Comparison of ENCODE assay signal across 8 mouse cellular contexts in genomic region chr3:67462578-67462977, GRCm38 (mm10). TPM values are rescaled to one million over a fixed set of nuclear protein-coding genes. Genes with fewer than 3 reads are reported as not detected.
A peak's percentile ranks its signal among the peaks of the same experiment; 100 is the strongest.
DNase-seq lines count a peak whose midpoint lies in the region; ATAC-seq and TF ChIP-seq lines count a peak whose summit lies in the region.

No protein-coding gene starts in this region.

- no peaks in the 10 kb centered on the region for H3K27me3 ChIP-seq in kidney, embryonic 16.5 days (ENCODE audit: insufficient read depth, low read length)
- H3K27me3 ChIP-seq in kidney, adult 2 months (replicated peaks; ENCODE audit: control insufficient read depth, insufficient read depth, low read length), result no peaks in the 10 kb centered on the region
- H3K27me3 ChIP-seq in hindbrain, postnatal 0 days (ENCODE audit: insufficient read depth, low read length), result no peaks in the 10 kb centered on the region
- no peaks in the 10 kb centered on the region for H3K27me3 ChIP-seq in midbrain, postnatal 0 days (ENCODE audit: insufficient read depth, low read length)

- no peak for ATAC-seq in kidney, embryonic 16.5 days (ENCODE audit: low FRiP score, low TSS enrichment)
- peak; percentile 27; the same call in 1 of the 2 replicates for ATAC-seq in hindbrain, postnatal 0 days
- no peak for ATAC-seq in midbrain, postnatal 0 days (ENCODE audit: low FRiP score)

- peak overlapping the region; percentile 85; the same call in 1 of the 2 replicates for H3K27ac ChIP-seq in kidney, embryonic 16.5 days (ENCODE audit: low read length)
- no peak overlapping the region for H3K27ac ChIP-seq in kidney, adult 2 months (ENCODE audit: insufficient read depth, low read depth, low read length)
- peak overlapping the region; percentile 81 for H3K27ac ChIP-seq in hindbrain, postnatal 0 days
- H3K27ac ChIP-seq in midbrain, postnatal 0 days (ENCODE audit: low read depth, low read length), result peak overlapping the region; percentile 63

- no peak for TF ChIP-seq CTCF in kidney, adult 2 months (conservative IDR thresholded peaks at IDR 0.05; ENCODE audit: insufficient read depth, insufficient read length, low read depth, low read length)
- no peak for TF ChIP-seq CTCF in hindbrain, postnatal 0 days (IDR thresholded peaks at IDR 0.05; ENCODE audit: low read depth)
- TF ChIP-seq CTCF in midbrain, postnatal 0 days (IDR thresholded peaks at IDR 0.05), result no peak

- peaks cover 23% of the 10 kb centered on the region; the same call in 1 of the 2 replicates for H3K36me3 ChIP-seq in kidney, embryonic 16.5 days (ENCODE audit: insufficient read depth, low read length)
- H3K36me3 ChIP-seq in kidney, adult 2 months (ENCODE audit: control insufficient read depth, insufficient read depth, low read length), result peaks cover 3% of the 10 kb centered on the region; the same call in 1 of the 2 replicates
- H3K36me3 ChIP-seq in hindbrain, postnatal 0 days (ENCODE audit: insufficient read depth, low read length), result peaks cover 13% of the 10 kb centered on the region
- H3K36me3 ChIP-seq in midbrain, postnatal 0 days (ENCODE audit: insufficient read depth, low read length), result peaks cover 12% of the 10 kb centered on the region

- peak overlapping the region; percentile 80 for H3K9ac ChIP-seq in kidney, embryonic 16.5 days (replicated peaks; ENCODE audit: low read length)
- H3K9ac ChIP-seq in hindbrain, postnatal 0 days (replicated peaks; ENCODE audit: low read length), result peak overlapping the region; percentile 67
- 0 out of 2 replicates have a peak overlapping the region, but pooled peaks have one; percentile 19 for H3K9ac ChIP-seq in midbrain, postnatal 0 days (replicated peaks; ENCODE audit: low read length, poor library complexity, severe bottlenecking)

- peak overlapping the region; percentile 77 for H3K4me2 ChIP-seq in kidney, embryonic 16.5 days (replicated peaks; ENCODE audit: low read depth, low read length)
- H3K4me2 ChIP-seq in hindbrain, postnatal 0 days (ENCODE audit: low read depth, low read length), result peak overlapping the region; percentile 82
- H3K4me2 ChIP-seq in midbrain, postnatal 0 days (ENCODE audit: low read depth, low read length, poor library complexity, severe bottlenecking), result peak overlapping the region; percentile 67

- WGBS in kidney, embryonic 16.5 days, result 34% methylated on average over 10 of the region's 10 CpGs
- 38% methylated on average over 10 of the region's 10 CpGs for WGBS in kidney, adult 2 months
- WGBS in hindbrain, postnatal 0 days, result 25% methylated on average over 10 of the region's 10 CpGs
- WGBS in midbrain, postnatal 0 days, result 45% methylated on average over 10 of the region's 10 CpGs

- peaks cover 8% of the 10 kb centered on the region for H3K4me1 ChIP-seq in kidney, embryonic 16.5 days (ENCODE audit: insufficient read depth, low read length)
- no peaks in the 10 kb centered on the region for H3K4me1 ChIP-seq in kidney, adult 2 months (ENCODE audit: control insufficient read depth, insufficient read depth, low read length)
- no peaks in the 10 kb centered on the region; the same call in 1 of the 2 replicates for H3K4me1 ChIP-seq in hindbrain, postnatal 0 days (ENCODE audit: insufficient read depth, low read length)
- no peaks in the 10 kb centered on the region for H3K4me1 ChIP-seq in midbrain, postnatal 0 days (ENCODE audit: insufficient read depth, low read length)

- H3K4me3 ChIP-seq in kidney, embryonic 16.5 days (ENCODE audit: low read length), result peak overlapping the region; percentile 73
- H3K4me3 ChIP-seq in kidney, adult 2 months (ENCODE audit: insufficient read depth, low read depth, low read length), result no peak overlapping the region; the same call in 1 of the 2 replicates
- H3K4me3 ChIP-seq in hindbrain, postnatal 0 days (ENCODE audit: low read length), result peak overlapping the region; percentile 69
- H3K4me3 ChIP-seq in midbrain, postnatal 0 days (ENCODE audit: low read depth, low read length), result peak overlapping the region; percentile 59

- no peak for TF ChIP-seq POLR2A in kidney, adult 2 months (IDR thresholded peaks at IDR 0.05; ENCODE audit: low read depth, low read length)

- no peak for DNase-seq in kidney, adult 2 months
- peak; percentile 9 for DNase-seq in embryo, embryonic 11 days
- peak; percentile 57 for DNase-seq in hindbrain, postnatal 0 days (ENCODE audit: low spot score)
- peak; percentile 57 for DNase-seq in midbrain, postnatal 0 days (ENCODE audit: low spot score)
- DNase-seq in thymus, postnatal 0 days (ENCODE audit: low spot score), result no peak
- DNase-seq in right cerebral cortex, postnatal 25 days, result no peak
- no peak for DNase-seq in natural killer cell, adult 2 months (ENCODE audit: low spot score in 2 of 2)

- H3K9me3 ChIP-seq in kidney, embryonic 16.5 days (ENCODE audit: low read length), result no peaks in the 10 kb centered on the region
- H3K9me3 ChIP-seq in hindbrain, postnatal 0 days (ENCODE audit: low read length), result no peaks in the 10 kb centered on the region
- H3K9me3 ChIP-seq in midbrain, postnatal 0 days (ENCODE audit: low read length), result no peaks in the 10 kb centered on the region

RNA-seq across cellular contexts. Expression of gene Lxn, which starts 1.1 kb away (rescaled TPM):
- 67.2 and 69.6 TPM in 2 replicates for polyA plus RNA-seq in kidney, embryonic 16.5 days (2015; fragmentation: Nextera tagmentation; extraction: Ambion mirVana)
- polyA plus RNA-seq in kidney, adult 2 months (2012; rRNA removed), result 25.7 and 34.1 TPM in 2 replicates
- 71.7 and 78.3 TPM in 2 replicates for total RNA-seq in hindbrain, postnatal 0 days (2014; rRNA removed)
- 201 and 213 TPM in 2 replicates for polyA plus RNA-seq in hindbrain, postnatal 0 days (2015; fragmentation: Nextera tagmentation; extraction: Ambion mirVana)
- 74.9 and 84.5 TPM in 2 replicates for total RNA-seq in midbrain, postnatal 0 days (2014; rRNA removed)
- 189 and 212 TPM in 2 replicates for polyA plus RNA-seq in midbrain, postnatal 0 days (2015; fragmentation: Nextera tagmentation; extraction: Ambion mirVana)
- 56.5 and 66.1 TPM in 2 replicates for polyA plus RNA-seq in thymus, postnatal 0 days (2015; fragmentation: Nextera tagmentation; extraction: Ambion mirVana)

RNA-seq across cellular contexts. Expression of gene Gfm1, which starts 32.7 kb away (rescaled TPM):
- polyA plus RNA-seq in kidney, embryonic 16.5 days (2015; fragmentation: Nextera tagmentation; extraction: Ambion mirVana), result 63.5 and 66.3 TPM in 2 replicates
- polyA plus RNA-seq in kidney, adult 2 months (2012; rRNA removed), result 37.7 and 55.0 TPM in 2 replicates
- total RNA-seq in hindbrain, postnatal 0 days (2014; rRNA removed), result 27.8 and 30.5 TPM in 2 replicates
- polyA plus RNA-seq in hindbrain, postnatal 0 days (2015; fragmentation: Nextera tagmentation; extraction: Ambion mirVana), result 25.1 and 26.7 TPM in 2 replicates
- total RNA-seq in midbrain, postnatal 0 days (2014; rRNA removed), result 25.4 and 29.1 TPM in 2 replicates
- polyA plus RNA-seq in midbrain, postnatal 0 days (2015; fragmentation: Nextera tagmentation; extraction: Ambion mirVana), result 21.3 and 22.1 TPM in 2 replicates
- polyA plus RNA-seq in thymus, postnatal 0 days (2015; fragmentation: Nextera tagmentation; extraction: Ambion mirVana), result 40.1 and 44.0 TPM in 2 replicates

RNA-seq across cellular contexts. Expression of gene Rarres1, which starts 52.7 kb away (rescaled TPM):
- polyA plus RNA-seq in kidney, embryonic 16.5 days (2015; fragmentation: Nextera tagmentation; extraction: Ambion mirVana), result 3.5 and 4.6 TPM in 2 replicates
- polyA plus RNA-seq in kidney, adult 2 months (2012; rRNA removed), result 1.7 and 2.5 TPM in 2 replicates
- total RNA-seq in hindbrain, postnatal 0 days (2014; rRNA removed), result 0.40 and 0.58 TPM in 2 replicates
- 2.7 and 3.4 TPM in 2 replicates for polyA plus RNA-seq in hindbrain, postnatal 0 days (2015; fragmentation: Nextera tagmentation; extraction: Ambion mirVana)
- total RNA-seq in midbrain, postnatal 0 days (2014; rRNA removed), result 4.2 and 6.1 TPM in 2 replicates
- 5.9 and 6.3 TPM in 2 replicates for polyA plus RNA-seq in midbrain, postnatal 0 days (2015; fragmentation: Nextera tagmentation; extraction: Ambion mirVana)
- polyA plus RNA-seq in thymus, postnatal 0 days (2015; fragmentation: Nextera tagmentation; extraction: Ambion mirVana), result 6.3 and 6.5 TPM in 2 replicates

Comparison
In these comparisons a context has a peak if more than half of its experiments do, and no peak if none do; other contexts are left out.
1. H3K9ac ChIP-seq: peak in every context shown above with its lines; median percentile 80 in kidney, embryonic 16.5 days; 67 in hindbrain, postnatal 0 days; 19 in midbrain, postnatal 0 days.
2. DNase-seq: peak in embryo, embryonic 11 days (single experiment), hindbrain, postnatal 0 days (single experiment) and midbrain, postnatal 0 days (single experiment); none in kidney, adult 2 months (single experiment), thymus, postnatal 0 days (single experiment), right cerebral cortex, postnatal 25 days (single experiment) and natural killer cell, adult 2 months (0 of 2).
3. Peak in every context shown above with its lines, with median percentiles within 50 percentile points of each other: H3K4me2 ChIP-seq.